Mouse (Mus musculus) forebrain, embryonic 16.5 days (tissue): ENCODE data around the gene Aqp7. TPM values are rescaled to one million over a fixed set of nuclear protein-coding genes. Genes with fewer than 3 reads are reported as not detected.

Source experiments
- ATAC-seq: fragments of 200-750 bp; cut with Nextera tagmentation; 2 replicates; pipeline ENCODE4 v1.8.0; 2017; ENCODE audit warnings: mild to moderate bottlenecking, moderate library complexity
- H3K27ac ChIP-seq: fragments of 300-500 bp; sonication (generic); 2 replicates; pipeline ENCODE4 v1.5.1; 2014; ENCODE audit warnings: low read length, control low read depth
- H3K27me3 ChIP-seq: fragments of 300-500 bp; sonication (generic); replicated peaks from 2 replicates; pipeline ENCODE4 v1.6.1; 2014; ENCODE audit warnings: low read length; ENCODE audit not compliant: control insufficient read depth, insufficient read depth
- H3K36me3 ChIP-seq: fragments of 300-500 bp; sonication (generic); 2 replicates; pipeline ENCODE4 v1.6.1; 2014; ENCODE audit not compliant: control insufficient read depth, insufficient read depth
- H3K4me1 ChIP-seq: fragments of 300-500 bp; sonication (generic); replicated peaks from 2 replicates; pipeline ENCODE4 v1.6.1; 2014; ENCODE audit warnings: low read length; ENCODE audit not compliant: control insufficient read depth, insufficient read depth
- H3K4me2 ChIP-seq: fragments of 300-500 bp; sonication (generic); 2 replicates; pipeline ENCODE4 v1.6.1; 2014; ENCODE audit warnings: mild to moderate bottlenecking, low read length, control low read depth
- H3K4me3 ChIP-seq: fragments of 300-500 bp; sonication (generic); replicated peaks from 2 replicates; pipeline ENCODE4 v1.5.1; 2014; ENCODE audit warnings: mild to moderate bottlenecking, low read length, control low read depth
- H3K9ac ChIP-seq: fragments of 300-500 bp; sonication (generic); replicated peaks from 2 replicates; pipeline ENCODE4 v1.6.1; 2014; ENCODE audit warnings: low read depth, low read length, control low read depth
- H3K9me3 ChIP-seq: fragments of 300-500 bp; sonication (generic); 2 replicates; pipeline ENCODE4 v1.6.1; 2016; ENCODE audit warnings: low read length; ENCODE audit not compliant: control insufficient read depth
- WGBS: fragments of 180-500 bp; shearing (Covaris S2); extraction: QIAGEN DNeasy Blood & Tissue Kit; methylation state at CpG from one replicate; pipeline ENCODE4 v1.1.7; 2014; 5-methylcytosine and 5-hydroxymethylcytosine counted together
- microRNA-seq: library from miRNA; unstranded; fragments of <30 nt; microRNA quantifications from one replicate; pipeline ENCODE4, GENCODE M21; 2017
- polyA plus RNA-seq: library from polyadenylated mRNA; unstranded; fragments of >200 nt; fragmentation: Nextera tagmentation; extraction: Ambion mirVana; gene quantifications from 2 replicates; pipeline ENCODE4 v1.2.1, GENCODE M21; 2015

Aqp7 gene
- polyA plus RNA-seq, 1 experiment from 2014 or later = not detected

GRCm38 (mm10) chr4:40989633-40990032 lies 58.3 kb downstream of the Aqp7 start:
- no peak overlapping the region for H3K4me3 ChIP-seq
- 90% methylated on average over 6 of the region's 6 CpGs for WGBS
- H3K4me2 ChIP-seq = no peak overlapping the region
- ATAC-seq = no peak
- no peaks in the 10 kb centered on the region for H3K4me1 ChIP-seq
- peaks cover 66% of the 10 kb centered on the region for H3K36me3 ChIP-seq
- no peak overlapping the region for H3K27ac ChIP-seq
- no peaks in the 10 kb centered on the region for H3K27me3 ChIP-seq
- H3K9me3 ChIP-seq = no peaks in the 10 kb centered on the region
- H3K9ac ChIP-seq = no peak overlapping the region

- Histone ChIP-seq H3K36me3 (peaks cover 36% of the 10 kb centered on the region), H3K9ac (no peak overlapping the region), H3K27ac (no peak overlapping the region), H3K9me3 (no peaks in the 10 kb centered on the region), H3K4me3 (no peak overlapping the region), H3K4me1 (no peaks in the 10 kb centered on the region), H3K27me3 (no peaks in the 10 kb centered on the region), H3K4me2 (no peak overlapping the region)
- ATAC-seq = no peak
- 93% methylated on average over 1 of the region's 1 CpGs for WGBS
Observed at GRCm38 (mm10) chr4:40983686-40984085, 64.3 kb downstream of the Aqp7 start.

Small RNAs within 50 kb of the gene (microRNA-seq; reads per million reads assigned to microRNA genes)
- gene Mir3094 = 3.1 reads per million, percentile 12 among the genes with 10 or more reads in this experiment

Other genes with a start within 250 kb of the Aqp7 start
- gene B4galt1, start 194.1 kb downstream of the Aqp7 start, polyA plus RNA-seq = 6.9 and 7.7 TPM in 2 replicates
- not detected in 2 replicates for gene Spink4, start 128.1 kb downstream of the Aqp7 start, polyA plus RNA-seq
- 180 and 214 TPM in 2 replicates for gene Bag1, start 99.8 kb downstream of the Aqp7 start, polyA plus RNA-seq
- gene Chmp5, start 99.7 kb downstream of the Aqp7 start, polyA plus RNA-seq = 167 and 183 TPM in 2 replicates
- gene Nfx1, start 77.2 kb downstream of the Aqp7 start, polyA plus RNA-seq = 133 and 141 TPM in 2 replicates
- 0.11 and 0.45 TPM in 2 replicates for gene Aqp3, start 50.0 kb upstream of the Aqp7 start, polyA plus RNA-seq
- gene Nol6, start 76.3 kb upstream of the Aqp7 start, polyA plus RNA-seq = 41.7 and 45.6 TPM in 2 replicates
- gene Ube2r2, start 87.6 kb upstream of the Aqp7 start, polyA plus RNA-seq = 51.4 and 56.2 TPM in 2 replicates
- 62.5 and 63.5 TPM in 2 replicates for gene Ubap2, start 227.0 kb upstream of the Aqp7 start, polyA plus RNA-seq